Mouse (Mus musculus) cerebellum, adult 2 months (tissue): ENCODE measurements around the gene L3mbtl2. TPM values are rescaled to one million over a fixed set of nuclear protein-coding genes. Genes with fewer than 3 reads are reported as not detected.
A peak's percentile ranks its signal among the peaks of the same experiment; 100 is the strongest.

Experiments used
- DNase-seq, 2 experiments: peaks; one replicate each; pipeline ENCODE4 v3.0.0; 2021
- H3K27ac ChIP-seq: fragments of 200-500 bp; 2 replicates; pipeline ENCODE4 v1.5.1; 2012; ENCODE audit warnings: low read length, control low read depth, inconsistent platforms; ENCODE audit not compliant: insufficient read depth
- H3K27me3 ChIP-seq: fragments of 200-500 bp; 2 replicates; pipeline ENCODE4 v1.6.1; 2012; ENCODE audit warnings: inconsistent platforms, mild to moderate bottlenecking, low read length, moderate library complexity; ENCODE audit not compliant: control insufficient read depth, insufficient read depth
- H3K4me1 ChIP-seq: fragments of 200-500 bp; 2 replicates; pipeline ENCODE4 v1.6.1; 2011; ENCODE audit warnings: low read length; ENCODE audit not compliant: control insufficient read depth, insufficient read depth
- H3K4me3 ChIP-seq: fragments of 200-500 bp; replicated peaks from 2 replicates; pipeline ENCODE3; 2011; ENCODE audit warnings: mild to moderate bottlenecking, low read depth, low read length, control low read depth; ENCODE audit not compliant: insufficient read depth
- CTCF ChIP-seq: fragments of 200-500 bp; IDR thresholded peaks from 2 replicates; pipeline ENCODE4 v1.5.1; 2011; ENCODE audit warnings: low read depth, mild to moderate bottlenecking, control low read depth, low read length, moderate library complexity, borderline replicate concordance; ENCODE audit not compliant: insufficient read depth
- POLR2A ChIP-seq: fragments of 200-500 bp; IDR thresholded peaks from 2 replicates; pipeline ENCODE4 v1.6.1; 2011; ENCODE audit warnings: low read length, control low read depth, borderline replicate concordance; ENCODE audit not compliant: insufficient read depth
- WGBS: fragments of 180-500 bp; shearing (Covaris S2); methylation state at CpG from one replicate; pipeline ENCODE4 v1.1.7; 2018; 5-methylcytosine and 5-hydroxymethylcytosine counted together
- polyA plus RNA-seq: library from polyadenylated mRNA; depleted of rRNA; stranded (reverse); fragments of >200 nt; gene quantifications from 2 replicates; pipeline ENCODE4 v1.2.3, GENCODE M21; 2012; rRNA removed

L3mbtl2 gene
- polyA plus RNA-seq, 1 experiment = 28.0 TPM

DNA sequence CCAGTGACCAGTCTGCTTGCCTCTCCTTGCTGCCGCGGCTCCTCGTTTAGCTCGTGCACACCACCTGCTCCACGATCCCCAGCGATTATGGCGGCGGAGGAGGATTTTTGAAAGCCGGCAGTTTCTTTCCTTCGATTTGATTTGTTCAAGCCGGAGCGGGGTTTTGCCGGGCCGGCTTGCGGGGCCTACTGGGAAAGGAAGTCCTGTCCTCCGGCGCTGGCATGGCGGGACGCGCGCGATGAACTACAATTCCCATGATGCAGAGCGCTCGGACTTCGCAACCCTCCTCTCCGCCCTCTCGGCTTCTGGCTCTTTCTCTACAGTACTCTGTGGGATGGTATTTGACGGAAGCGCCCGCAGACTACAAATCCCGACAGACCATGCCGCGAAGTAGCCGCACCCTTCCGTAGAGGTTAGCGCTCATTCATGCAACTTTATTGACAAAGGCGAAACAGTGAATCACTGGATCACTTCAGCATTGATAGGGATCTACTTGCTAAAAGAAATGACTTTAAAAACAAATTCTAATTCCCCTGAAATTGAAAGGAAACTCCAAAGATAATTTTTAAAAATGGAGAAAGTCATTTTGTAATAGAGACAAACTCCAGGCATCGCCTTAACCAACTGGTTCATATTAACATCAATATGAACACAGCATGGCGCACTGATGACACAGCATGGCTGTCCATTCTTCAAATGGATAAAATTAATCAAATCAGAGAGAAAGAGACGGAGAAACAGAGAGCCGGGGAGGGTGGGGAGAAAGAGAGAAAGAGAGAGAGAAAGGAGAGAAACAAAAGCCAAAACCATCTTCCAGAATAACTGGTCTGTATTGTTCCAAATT is 66.3 kb downstream of the L3mbtl2 start:
- H3K4me1 ChIP-seq = no peaks in the 10 kb centered on the region
- 4% methylated on average over 41 of the region's 41 CpGs for WGBS

DNA sequence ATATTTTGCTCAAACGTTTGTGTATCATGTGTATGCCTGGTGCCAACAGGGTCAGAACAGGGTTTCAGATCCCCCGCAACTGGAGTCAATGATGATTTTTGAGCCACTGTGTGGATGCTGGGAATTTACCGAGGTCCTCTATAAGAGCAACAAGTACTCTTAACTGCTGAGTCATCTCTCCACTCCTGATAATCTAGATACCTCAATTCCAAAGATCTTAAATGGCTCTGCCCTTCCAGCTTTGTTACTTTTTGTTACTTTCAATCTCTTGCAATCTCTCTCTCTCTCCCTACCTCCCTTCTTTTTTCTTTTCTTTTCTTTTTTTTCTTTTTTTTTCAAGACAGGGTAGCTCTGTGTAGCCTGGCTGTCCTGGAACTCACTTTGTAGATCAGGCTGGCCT is 71.4 kb downstream of the L3mbtl2 start:
- H3K27ac ChIP-seq = no peak overlapping the region
- no peaks in the 10 kb centered on the region for H3K4me1 ChIP-seq
- no peaks in the 10 kb centered on the region for H3K27me3 ChIP-seq
- H3K4me3 ChIP-seq = no peak overlapping the region
- TF ChIP-seq POLR2A (no peak), CTCF (no peak)
- no peak for DNase-seq
- WGBS = 57% methylated on average over 3 of the region's 3 CpGs

More for the DNA sequence above, 66.3 kb downstream of the L3mbtl2 start:
- no peaks in the 10 kb centered on the region for H3K27me3 ChIP-seq
- TF ChIP-seq POLR2A (peak; percentile 55; the same call in 1 of the 2 replicates), CTCF (no peak)
- peak overlapping the region; percentile 83 for H3K4me3 ChIP-seq
- 0 out of 2 replicates have a peak overlapping the region, but pooled peaks have one; percentile 16 for H3K27ac ChIP-seq
- peak; percentile 98 to 100 for DNase-seq

Other genes starting within 250 kb of the L3mbtl2 start
- gene Rbx1, start 197.6 kb upstream of the L3mbtl2 start, polyA plus RNA-seq = 211 and 222 TPM in 2 replicates
- gene Ep300, start 78.5 kb upstream of the L3mbtl2 start, polyA plus RNA-seq = 39.3 and 42.0 TPM in 2 replicates
- 16.6 and 17.4 TPM in 2 replicates for gene Chadl, start 33.4 kb downstream of the L3mbtl2 start, polyA plus RNA-seq
- 67.0 and 72.1 TPM in 2 replicates for gene Zc3h7b, start 81.2 kb downstream of the L3mbtl2 start, polyA plus RNA-seq
- gene Rangap1, start 81.6 kb downstream of the L3mbtl2 start, polyA plus RNA-seq = 102 and 113 TPM in 2 replicates
- gene Tef, start 138.5 kb downstream of the L3mbtl2 start, polyA plus RNA-seq = 279 and 288 TPM in 2 replicates
- 36.9 and 51.5 TPM in 2 replicates for gene Tob2, start 194.9 kb downstream of the L3mbtl2 start, polyA plus RNA-seq
- gene Phf5a, start 208.0 kb downstream of the L3mbtl2 start, polyA plus RNA-seq = 62.4 and 67.3 TPM in 2 replicates
- gene Aco2, start 208.4 kb downstream of the L3mbtl2 start, polyA plus RNA-seq = 621 and 638 TPM in 2 replicates